Mouse (Mus musculus): Measurements from ENCODE around the gene Malsu1.

Gene Malsu1

GRCm38 (mm10) chr6:49077894-49078293, 4.3 kb downstream of the Malsu1 start:
- peak; percentile 33 for DNase-seq

DNA sequence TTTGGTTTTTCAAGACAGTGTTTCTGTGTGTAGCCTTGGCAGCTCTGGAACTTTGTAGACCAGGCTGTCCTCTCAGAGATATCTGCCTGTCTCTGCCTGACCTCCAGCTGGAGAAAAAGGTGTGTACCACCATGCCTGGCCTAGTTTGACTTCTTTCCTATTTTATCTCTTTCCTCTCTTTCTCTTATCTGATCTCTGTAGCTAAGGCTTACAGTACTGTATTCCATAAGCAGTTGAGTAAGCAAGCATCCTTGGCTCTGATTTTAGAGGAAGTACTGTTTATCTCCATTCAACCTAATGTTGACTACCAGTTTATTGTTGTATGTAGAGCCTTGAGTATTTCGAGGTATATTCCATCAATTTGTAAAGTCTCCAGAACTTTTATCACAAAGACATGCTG, 5.7 kb downstream of the Malsu1 start:
- no peak for DNase-seq

GRCm38 (mm10) chr6:49083008-49083407, 9.4 kb downstream of the Malsu1 start:
- peak; percentile 23 for DNase-seq

DNA sequence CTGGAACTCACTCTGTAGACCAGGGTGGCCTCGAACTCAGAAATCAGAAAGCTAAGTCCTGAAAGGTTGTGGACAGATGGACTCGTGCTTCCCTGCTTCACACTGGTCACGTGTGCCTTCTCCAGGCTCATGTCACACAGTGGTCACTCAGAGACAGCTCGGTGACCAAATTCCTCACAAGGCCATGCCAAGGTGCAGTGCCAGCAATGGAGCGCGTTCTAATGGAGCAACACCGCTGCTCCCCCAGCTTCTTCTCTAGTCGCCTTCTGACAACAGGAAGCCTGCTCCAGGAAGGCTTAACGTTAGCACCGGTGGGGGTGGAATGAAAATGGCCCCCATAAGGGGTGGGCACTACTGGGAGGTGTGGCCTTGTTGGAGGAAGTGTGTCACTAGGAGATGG, 21.4 kb downstream of the Malsu1 start:
- no peak for DNase-seq

- peak; percentile 97 for DNase-seq
These were observed 22.8 kb downstream of the Malsu1 start for GRCm38 (mm10) chr6:49096421-49096820.

- peak; percentile 99 for DNase-seq
These were observed 23.4 kb downstream of the Malsu1 start for GRCm38 (mm10) chr6:49096933-49097461.

DNA sequence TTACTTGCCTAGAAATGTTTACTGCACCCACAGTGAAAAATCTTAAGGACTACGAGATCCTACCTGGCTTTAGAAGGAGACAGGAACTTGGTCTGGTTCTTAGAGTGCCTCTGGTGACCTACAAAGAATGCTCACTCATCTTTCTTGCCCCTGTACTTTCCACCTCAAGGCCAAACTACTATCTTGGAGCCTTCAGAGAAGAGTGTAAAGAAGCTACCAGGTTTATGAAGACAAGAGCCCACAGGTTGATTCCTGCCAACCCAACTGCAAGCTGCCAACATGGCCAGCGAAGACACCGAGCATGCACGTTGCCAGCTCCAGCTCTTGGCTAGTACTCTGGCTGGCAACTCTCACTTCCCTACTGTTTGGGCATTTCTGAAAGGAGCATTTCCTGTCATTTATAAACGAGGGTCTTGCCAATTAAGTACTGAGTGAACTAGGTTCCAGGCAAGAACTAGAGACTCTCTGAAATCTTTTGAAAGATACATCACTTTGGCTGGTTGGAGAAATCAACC, 24.1 kb downstream of the Malsu1 start:
- peak; percentile 88 for DNase-seq

DNA sequence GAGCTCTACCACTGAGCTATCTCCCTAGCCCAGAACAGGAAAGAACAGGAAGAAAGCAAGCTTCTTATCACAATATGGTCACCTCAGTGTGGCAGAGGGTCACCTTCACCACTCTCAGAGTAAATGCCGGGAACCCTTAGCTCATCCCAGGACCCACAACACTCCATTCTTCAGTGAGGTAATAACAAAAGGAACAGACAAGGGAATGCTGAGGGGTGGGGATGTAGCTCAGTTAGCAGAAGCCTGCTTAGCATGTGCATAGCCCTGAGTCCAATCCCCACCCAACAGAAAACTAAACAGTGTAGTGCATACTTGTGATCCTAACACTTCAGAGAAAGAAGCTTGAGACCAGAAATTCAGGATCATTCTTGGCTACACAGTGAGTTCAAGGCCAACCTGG, 25.5 kb downstream of the Malsu1 start:
- DNase-seq, result peak; percentile 63

- DNase-seq, result peak; percentile 59
These were observed 33.3 kb downstream of the Malsu1 start for GRCm38 (mm10) chr6:49106746-49107500.

DNA sequence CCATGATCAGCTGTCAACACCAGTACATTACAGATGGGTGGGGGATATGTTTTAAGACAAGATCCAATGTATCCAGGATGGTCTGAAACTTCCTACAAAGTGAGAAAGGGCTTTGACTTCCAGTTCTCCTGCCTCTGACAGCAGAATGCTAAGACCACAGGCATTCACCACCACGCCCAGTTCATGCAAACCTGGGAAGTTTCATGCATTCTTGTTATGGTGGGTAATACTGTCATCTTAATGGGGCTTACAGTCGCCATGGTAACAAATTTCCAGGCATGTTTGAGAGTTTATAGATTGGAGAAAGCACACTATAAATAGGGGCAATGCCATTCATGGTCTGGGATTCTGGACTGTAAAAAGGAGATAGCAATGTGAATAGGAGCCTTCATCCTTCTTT, 35.6 kb downstream of the Malsu1 start:
- DNase-seq, result peak; percentile 11

GRCm38 (mm10) chr6:49113895-49114294, 40.3 kb downstream of the Malsu1 start:
- DNase-seq, result peak; percentile 77

DNA sequence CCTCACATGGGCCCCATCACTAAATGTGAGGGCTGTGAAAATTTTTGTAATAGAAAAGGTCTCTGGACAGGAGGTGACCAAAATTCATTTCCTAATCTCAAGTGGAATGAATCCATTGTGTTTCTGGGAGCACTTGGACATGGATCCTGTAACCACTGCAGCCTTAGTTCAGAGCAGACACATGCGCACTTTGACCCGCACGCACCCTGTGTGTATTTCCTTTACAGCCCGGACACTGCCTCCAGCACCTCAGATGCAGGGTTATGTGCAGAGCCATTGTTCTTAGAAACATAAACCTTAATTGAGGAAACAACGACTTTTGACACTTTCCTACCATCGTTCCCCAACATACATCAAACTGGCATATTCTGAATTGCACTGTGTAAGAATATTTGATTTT, 40.9 kb downstream of the Malsu1 start:
- peak; percentile 35 for DNase-seq

- peak; percentile 34 for DNase-seq
These were observed 42.0 kb downstream of the Malsu1 start for GRCm38 (mm10) chr6:49115550-49115949.

DNA sequence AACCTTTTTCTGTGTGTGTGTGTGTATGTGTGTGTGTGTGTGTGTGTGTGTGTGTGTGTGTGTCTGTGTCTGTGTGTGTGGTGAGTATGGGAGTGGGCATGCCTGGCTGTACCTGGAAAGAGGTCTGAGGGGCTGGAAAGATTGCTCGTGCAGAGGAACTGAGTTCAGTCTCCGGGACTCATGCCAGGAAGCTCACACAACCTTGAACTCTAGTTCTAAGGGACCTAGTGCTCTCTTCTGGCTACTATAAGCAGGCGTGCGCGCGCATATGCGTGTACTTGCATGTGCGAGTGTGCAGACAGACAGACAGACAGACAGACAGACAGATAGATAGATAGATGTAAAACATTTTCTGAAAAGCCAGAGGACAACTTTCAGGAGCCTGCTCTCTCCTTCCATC, 42.6 kb downstream of the Malsu1 start:
- DNase-seq, result peak; percentile 55

- DNase-seq, result no peak
These were observed 44.9 kb downstream of the Malsu1 start for GRCm38 (mm10) chr6:49118446-49118845.

DNA sequence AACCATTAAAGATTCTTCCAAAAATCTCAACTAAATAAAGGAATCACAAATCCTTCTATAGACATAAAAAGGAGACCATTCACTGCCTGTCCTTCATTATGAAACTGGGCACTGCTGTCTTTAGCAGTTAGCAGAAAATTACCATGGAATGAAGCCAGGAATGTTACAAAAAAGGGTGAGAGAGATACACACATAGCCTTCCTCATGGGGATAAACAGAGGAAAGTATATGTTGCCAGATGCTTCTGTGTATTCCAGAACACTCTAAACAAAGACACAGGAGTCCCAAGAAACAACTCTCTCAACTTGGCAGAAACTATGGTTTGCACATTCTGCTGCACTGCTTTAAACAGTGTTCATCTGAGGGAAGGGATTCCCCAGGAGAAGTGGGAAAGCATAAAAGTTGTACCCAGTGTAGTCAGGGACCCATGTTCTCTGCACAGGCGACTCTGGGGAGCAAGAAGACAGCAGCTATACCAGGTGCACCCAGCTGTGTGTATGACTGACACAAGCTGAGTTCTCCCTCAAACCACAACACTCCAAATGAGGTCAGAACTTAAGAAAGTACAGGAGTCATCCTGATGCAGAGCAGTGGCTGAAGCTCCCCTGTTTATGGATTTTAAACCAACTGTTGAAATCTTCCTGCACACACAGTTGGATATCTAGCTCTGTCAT, 46.0 kb downstream of the Malsu1 start:
- peak; percentile 82 for DNase-seq

DNA sequence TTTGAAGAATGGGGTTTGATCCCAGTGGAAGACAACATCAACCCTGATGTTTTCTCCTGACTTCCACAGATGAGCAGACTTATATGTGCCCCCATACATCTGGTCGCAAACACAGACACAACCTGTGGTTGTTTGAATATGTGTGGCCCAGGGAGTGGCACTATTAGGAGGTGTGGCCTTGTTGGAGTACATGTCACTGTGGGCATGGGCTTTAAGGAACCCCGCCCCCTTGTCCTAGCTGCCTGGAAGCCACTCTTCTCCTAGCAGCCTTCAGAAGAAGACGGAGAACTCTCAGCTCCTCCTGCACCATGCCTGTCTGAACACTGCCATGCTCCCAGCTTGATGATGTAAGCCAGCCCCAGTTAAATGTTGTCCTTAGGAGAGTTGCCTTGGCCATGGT, 46.8 kb downstream of the Malsu1 start:
- peak; percentile 86 for DNase-seq

DNA sequence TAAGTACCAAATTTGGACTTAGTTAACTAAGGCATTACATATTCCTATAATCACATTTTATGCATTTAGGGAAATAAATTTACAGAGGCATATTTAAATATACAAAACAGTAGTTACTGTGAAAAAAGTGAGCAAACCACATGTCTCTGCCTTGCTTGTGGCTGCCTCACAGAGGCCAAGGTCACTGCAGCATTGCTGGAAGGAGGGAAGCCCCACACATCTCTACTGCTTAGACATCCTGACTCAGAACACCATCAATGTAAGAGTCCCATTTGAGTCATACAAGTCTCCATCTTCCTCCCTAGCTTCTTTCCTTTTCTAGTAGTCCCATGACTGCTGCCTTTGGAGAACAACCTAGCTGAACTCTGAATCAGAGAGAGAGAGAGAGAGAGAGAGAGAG, 56.7 kb downstream of the Malsu1 start:
- DNase-seq, result peak; percentile 15

DNA sequence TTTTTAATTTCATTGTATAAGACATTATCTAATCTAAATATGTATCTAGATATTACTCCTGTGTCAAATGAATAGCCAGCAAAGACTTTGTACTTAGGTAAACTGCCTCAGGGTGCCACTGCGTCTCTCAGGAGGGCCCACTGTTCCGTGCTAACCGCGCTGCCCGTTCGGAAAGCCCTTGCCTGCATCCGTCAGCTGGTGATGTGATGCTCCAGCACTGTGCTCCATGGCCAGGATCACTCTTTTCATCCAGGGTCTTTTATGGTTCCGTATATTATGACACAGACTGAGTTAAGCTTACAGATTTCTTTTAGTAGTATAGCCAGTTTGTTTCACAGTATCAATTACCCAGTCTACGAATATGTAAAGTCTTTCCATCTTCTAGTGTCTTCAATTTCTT, 58.3 kb downstream of the Malsu1 start:
- peak; percentile 65 for DNase-seq

DNA sequence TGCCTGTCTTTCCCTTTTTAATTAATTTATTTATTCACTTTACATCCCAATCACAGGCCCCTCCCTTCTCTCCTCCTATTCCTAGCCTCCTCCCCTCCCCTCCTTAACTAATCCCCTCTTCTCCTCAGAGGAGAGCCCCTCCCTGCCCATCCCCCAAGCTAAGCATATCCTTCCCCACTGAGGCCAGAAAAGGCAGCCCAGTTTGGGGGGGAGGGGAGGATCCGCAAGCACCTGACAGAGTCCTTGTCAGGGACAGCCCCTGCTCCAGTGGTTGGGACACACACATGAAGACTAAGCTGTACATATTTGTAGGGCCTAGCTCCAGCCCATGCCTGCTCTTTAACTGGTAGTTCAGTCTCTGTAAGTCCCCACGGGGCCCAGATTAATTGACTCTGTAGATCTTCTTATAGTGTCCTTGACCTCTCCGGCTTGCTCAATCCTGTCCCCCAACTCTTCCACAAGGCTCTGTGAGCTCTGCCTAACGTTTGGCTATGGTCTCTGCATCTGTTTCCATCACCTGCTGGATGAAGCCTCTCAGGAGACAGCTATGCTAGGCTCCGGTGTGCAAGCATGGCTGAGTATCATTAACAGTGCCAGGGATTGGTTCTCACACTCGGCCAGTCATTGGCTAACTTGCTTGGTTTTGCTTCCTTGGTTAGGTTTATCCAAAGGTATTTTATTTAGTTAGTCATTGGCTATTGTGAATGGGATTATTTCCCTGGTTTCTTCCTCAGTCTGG, 58.9 kb downstream of the Malsu1 start:
- DNase-seq, result peak; percentile 55
